Mouse (Mus musculus) embryo, embryonic 10.5 days (tissue): ENCODE measurements at regions not wholly inside any gene's neighbourhood (a gene's known extent, or its start where the extent isn't known, plus 50 kb on each side); places are given as distances from the start of the nearest gene placed in this dataset.
"Not testable (repeated sequence)": the region's sequence is repeated elsewhere in the genome, so short reads cannot be mapped to it uniquely, and the experiment has no call there.

Source experiments
- DNase-seq: peaks from one replicate; pipeline ENCODE4 v3.0.0-alpha.2; 2015; ENCODE audit warnings: low spot score

- DNase-seq, result not testable (repeated sequence)
Measured at GRCm38 (mm10) chr3:6135754-6136153, 385.1 kb downstream of the Gm8797 start.

DNA sequence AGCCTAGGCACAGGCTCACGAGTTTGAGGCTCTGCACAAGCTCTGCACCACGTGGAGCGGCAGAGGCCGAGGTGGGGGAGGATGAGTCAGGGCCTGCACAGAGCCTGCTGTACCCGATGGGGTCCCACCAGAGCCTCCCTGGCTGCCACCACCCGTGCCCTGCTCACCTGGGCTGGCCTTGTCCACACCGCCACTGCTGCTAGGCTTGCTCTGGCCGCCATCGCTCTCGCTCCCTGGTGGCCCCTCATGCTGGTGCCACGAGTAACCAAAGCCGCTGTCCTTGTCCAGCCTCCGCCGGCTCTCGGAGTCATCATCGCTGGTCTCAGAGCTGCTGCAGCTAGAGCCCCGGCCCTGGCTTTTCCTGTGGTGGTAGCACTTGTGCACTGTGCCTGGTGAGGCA, 386.8 kb downstream of the Gm8797 start:
- DNase-seq, result no peak

- no peak for DNase-seq
Measured at GRCm38 (mm10) chr3:6173775-6174174, 423.2 kb downstream of the Gm8797 start.

DNA sequence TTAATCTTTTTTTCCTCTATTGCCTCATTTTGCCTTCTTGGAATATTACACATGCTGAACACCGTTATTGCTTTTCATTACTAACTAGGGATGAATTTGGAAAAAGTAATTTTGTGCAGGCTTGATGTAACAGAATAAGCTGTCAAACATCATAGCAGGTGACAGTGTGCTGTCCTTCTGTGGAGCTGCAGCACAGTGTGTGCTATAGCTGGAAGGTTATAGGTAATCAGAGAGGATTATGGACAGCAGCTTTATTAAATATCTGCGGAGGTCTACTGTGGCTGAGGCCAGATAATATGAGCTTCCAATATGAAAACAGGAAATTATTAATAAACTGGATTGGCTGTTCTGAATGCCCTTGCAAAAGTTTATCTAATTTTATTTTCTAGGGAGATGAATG, 431.9 kb downstream of the Gm8797 start:
- no peak for DNase-seq

- DNase-seq, result no peak
Measured at GRCm38 (mm10) chr3:6183400-6183799, 432.8 kb downstream of the Gm8797 start.

- no peak for DNase-seq
Measured at GRCm38 (mm10) chr3:6204656-6205055, 415.6 kb downstream of the 1700008P02Rik start.

DNA sequence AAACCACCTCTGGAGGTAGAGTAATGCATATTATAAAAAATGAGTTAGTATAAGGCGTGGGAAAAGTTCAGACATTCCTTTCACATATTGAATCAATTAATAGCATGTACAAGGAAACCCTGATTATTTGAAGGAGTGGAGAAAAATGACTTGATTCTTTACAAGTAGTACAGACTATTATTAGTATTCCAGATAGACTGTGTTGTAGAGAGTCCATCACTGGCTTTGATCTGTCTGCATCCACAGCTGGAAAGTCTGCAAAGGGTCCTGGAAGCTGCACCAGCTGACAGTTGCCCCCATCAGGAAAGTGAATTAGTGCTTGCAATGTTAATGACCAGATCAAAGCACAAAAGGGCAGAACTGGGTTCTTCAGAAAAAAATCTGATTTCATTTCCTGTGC, 391.6 kb downstream of the 1700008P02Rik start:
- peak; percentile 46 for DNase-seq
